Mouse (Mus musculus) mouse trophoblast stem cell (cell line): Measurements from ENCODE around the gene Map3k4.

Source experiments
- in situ Hi-C, 2 experiments: fragments of 300-500 bp; cut with MseI, MboI; formaldehyde crosslinking; loops; 2 replicates in 1 of 2; 3 replicates in 1 of 2; pipeline ENCODE4 v1.15.1; 2025

Gene Map3k4

DNA sequence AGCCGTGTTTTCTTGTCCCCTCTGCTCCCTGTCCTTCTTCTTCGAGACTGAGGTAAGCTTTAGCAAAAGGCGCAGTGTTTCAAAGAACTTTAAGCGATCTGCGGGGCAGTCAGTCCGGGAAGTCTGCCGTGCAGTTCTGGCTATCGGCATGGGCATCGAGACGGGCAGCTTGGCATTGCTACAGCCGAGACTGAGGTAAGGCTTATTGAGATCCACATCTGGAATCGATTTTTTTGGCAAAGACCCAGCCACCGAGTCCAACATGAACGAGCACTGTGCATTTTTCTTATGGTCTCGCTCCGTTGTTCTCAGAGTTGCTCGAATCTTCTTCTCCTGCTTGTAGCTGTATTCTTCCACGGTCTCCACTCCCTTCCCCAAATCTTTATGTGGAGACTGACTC, 46.8 kb downstream of the Map3k4 start:
- in situ Hi-C loops: no loop called here

DNA sequence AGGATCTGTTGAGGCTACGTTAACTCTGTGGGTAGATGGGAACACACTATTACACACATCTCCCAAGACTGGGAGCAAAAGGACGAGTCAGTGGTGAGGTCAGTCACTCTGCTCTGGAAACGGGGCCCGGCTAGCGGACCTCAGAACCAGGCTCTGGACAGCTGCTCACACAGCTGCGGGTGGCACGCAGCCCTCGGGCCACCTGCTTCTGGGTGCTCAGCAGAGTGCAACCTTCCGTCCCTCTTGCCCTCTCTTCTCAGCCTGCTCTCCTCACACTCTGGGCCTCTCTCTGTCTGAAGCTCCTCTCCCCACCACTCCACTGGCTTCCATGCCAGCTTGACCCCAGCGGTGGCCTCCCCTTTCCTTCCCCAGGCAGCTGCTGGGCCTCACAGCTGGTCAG, 50.1 kb downstream of the Map3k4 start:
- in situ Hi-C loops: no loop called here

DNA sequence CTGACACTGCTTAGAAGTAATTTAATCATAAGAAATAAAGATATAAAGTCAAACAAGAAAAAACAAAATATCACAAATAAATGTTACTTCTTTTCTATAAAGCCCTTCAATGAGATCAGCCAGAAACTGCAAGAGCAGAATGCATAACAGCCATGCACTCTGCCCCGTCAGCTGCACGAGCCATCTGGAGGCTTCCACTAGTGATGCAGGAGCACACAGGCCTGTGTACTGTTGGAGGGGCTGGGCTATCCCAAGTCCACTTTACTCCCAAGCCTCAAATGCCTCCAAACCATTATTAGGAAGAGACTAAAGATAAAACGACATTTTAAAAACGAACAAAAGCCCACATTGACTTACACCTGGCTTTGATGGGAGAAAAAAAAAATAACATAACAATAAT, 50.5 kb downstream of the Map3k4 start:
- in situ Hi-C loops: no loop called here

DNA sequence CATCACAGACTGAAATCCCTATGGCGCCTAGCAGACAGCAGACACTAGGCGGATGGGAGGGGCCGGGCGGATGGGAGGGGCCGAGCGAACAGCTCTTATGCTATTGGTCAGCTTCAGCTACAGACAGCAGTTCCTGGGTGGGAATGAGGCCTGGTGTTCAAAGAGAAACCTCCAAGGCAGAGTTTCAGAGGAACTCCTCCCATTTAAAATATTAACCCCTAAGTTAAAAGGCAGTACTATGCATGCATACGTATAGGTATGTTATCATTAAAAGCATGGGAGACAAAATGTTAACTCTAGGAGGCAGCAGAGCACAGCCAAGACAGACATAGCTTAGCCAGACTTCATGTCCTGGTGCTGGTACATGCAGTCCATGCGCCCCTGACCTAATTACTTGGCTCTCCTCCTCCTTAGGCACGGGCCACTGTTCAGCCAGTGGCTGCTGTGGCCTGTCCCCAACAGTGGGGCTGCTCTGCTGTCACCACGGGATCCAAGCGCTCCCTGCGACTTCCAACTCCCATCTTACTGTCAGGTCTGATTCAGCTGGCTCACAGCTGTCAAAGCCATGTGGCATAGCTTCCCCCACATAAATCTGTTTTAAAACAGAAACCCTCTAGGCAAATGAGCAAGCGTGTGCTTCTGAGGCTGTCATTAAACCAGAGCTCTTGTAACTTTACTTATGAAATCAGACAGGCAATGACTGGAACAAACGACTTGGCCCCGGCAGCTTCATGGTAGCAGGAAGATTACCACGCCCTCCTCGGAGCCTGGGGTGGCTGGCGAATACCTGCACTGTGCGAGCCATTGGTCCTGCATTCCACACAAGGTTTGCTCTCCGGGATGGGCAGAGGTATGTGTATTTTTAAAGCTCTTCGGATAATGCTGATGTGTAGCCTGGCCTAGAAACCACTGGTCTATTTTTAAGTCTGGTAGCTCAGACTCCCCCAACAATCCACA, 52.3 kb downstream of the Map3k4 start:
- in situ Hi-C loops: no loop called here

DNA sequence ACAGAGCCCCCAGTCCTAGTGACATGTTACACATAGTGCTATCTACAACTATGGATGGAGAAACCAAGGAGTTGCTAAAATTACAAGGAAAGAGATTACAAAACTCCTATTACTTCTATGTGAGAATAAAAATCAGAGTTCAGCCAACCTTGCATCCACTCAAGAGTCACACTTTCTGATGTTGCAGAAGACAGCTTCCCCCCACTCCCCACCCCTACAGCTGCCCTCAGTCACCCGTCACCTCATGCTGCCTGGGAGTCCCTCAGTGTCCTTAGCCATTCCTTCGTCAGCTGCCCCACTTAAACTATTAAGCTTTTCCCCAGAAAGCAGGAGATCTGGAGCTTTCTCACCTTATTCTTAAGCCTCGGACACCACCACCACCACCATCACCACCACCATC, 54.3 kb downstream of the Map3k4 start:
- in situ Hi-C loops: no loop called here

DNA sequence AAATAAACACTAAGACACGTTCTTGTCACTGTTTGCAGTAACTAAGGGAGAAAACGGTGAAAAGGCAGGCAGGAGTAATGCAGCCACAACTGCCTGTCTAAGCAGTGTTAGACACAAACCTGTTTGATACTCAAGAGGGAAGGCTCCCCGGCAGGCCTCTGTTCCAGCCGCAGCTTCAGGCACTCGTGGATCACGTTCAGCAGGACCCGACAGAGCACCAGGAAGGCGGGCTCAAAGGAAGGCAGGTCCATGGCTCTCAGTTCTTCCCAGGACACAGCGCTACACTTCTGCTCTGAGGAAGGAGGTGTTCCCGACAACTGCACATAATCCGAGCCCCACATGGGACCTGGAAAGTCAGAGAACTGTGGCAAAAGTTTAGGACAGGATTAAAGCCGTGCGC, 54.8 kb downstream of the Map3k4 start:
- in situ Hi-C loops: no loop called here

DNA sequence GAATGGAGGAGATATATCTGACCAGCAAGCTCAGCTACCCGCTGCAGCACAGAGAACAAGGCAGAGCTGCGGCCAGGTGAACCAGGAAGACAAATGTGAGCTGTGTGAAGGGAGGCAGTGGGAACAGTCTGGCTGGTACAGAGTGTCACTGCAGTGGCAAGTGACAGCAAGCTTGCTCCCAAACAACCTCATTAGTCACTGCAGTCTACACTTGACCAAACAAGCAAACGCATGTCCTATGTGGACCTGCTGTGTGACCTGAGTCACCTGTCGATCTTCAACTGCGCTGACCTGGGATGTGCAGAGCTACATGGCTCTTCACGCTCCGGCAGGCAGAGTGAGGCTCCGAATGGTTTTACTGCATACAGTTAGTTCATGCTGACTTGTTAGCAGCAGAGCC, 55.7 kb downstream of the Map3k4 start:
- in situ Hi-C loops: no loop called here

DNA sequence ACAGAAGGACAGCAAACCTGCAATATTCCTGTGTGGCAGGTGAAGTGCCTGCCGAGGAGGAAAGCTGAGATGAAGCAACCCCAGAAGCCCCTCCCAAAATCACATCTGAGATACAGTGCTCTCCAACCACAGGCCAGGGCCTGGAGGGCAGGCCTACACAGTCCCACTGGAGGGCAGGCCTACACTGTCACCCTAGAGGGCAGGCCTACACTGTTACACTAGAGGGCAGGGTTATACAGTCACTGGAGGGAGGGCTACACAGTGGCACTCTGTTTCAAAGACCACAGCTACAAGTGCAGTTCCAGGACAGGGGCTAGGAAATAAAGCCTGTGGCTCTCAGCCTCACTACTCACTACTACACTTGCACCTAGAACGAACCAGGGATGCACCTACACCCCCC, 56.7 kb downstream of the Map3k4 start:
- in situ Hi-C loops: no loop called here

DNA sequence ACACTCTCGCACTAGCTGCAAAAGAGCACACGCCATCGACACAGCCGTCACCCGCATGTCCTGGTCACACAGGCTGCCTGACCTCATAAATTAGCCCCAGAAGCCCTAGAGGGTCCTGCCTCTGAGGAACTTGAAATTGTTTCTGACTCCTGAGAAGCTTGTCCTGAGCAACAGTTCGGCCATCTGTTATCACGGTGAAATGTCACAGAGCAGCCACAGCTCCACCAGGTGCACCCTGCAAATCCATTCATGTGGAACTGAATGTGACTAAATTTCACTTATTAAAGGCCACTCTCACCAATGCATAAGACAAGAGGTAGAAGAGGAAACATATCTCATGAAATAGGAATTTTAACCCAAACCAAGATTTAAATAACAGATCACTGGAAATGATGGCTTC, 57.2 kb downstream of the Map3k4 start:
- in situ Hi-C loops: no loop called here

DNA sequence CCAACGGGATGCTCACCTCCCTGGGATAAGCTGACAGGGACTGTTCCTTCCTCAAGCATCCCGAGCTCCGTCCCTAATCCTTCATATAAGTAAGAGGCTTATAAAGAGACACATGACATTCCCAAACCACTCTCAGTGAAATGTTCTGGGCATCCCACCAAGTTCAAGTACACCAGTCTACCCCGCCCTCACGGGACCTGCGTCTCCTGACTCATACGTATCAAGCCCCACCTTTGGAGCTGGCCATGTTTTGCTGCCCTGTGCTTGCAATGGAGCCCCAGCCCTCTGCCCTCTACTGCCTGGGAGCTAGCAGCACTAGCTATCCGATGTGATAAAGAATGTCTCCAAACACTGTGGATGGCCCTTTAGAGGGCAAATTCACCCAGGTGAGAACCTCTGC, 58.6 kb downstream of the Map3k4 start:
- in situ Hi-C loops: no loop called here

DNA sequence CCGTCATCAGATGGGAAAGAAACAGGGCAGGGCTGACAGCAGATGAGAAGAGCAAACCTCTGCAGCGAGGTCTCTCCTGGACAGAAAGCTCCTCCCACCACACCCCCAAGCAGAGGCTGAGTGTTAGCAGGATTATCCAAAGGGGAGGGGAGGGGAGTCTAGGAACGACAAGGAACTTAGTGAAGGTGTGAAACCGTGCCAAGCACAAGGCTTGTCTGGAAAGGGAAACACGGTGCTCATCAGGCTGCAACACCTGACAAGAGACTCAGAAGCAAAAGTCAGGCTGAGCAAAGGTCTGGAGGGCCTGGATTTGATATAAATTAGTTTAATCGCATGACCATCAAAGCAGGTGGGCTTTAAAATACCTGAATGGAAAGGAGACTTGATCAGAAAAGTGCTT, 60.1 kb downstream of the Map3k4 start:
- in situ Hi-C loops: no loop called here

DNA sequence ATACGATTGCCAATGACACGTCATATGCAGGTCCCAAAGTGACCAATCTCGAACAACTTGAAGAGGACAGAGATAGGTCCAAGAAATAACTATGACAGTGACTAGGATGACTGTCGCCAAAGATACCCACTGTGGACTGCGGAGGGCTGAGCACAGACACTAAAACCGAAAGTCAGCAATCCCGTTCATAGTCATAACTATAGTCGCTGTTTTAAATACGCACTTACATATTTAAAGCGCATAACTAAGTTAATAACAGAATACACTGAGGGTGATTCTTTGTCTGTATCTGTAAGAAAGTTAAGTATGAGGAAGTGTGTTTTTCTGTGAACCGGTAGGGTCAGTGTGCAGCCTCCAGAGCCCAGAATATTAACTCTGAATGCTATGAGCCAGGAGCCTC, 62.5 kb downstream of the Map3k4 start:
- in situ Hi-C loops: no loop called here

DNA sequence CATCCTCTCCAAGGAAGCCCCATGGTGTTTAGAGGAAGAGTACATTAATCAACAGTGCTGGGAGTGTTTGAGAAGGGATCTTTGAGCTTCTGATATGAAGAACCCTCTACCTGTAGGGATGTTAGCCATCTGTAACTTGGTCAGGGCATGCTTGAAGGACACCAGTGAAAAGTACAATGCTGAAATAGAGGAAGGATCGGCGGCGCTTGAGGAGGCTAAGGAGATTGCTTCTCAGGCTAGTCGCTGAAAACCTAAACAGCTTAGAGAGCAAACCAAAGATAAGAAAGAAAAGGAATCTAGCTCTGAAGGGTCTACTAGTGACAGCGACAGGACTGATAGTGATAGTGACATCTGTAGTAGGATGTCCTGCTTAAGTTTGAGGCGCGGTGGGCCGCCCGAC, 68.0 kb downstream of the Map3k4 start:
- in situ Hi-C loops: no loop called here

DNA sequence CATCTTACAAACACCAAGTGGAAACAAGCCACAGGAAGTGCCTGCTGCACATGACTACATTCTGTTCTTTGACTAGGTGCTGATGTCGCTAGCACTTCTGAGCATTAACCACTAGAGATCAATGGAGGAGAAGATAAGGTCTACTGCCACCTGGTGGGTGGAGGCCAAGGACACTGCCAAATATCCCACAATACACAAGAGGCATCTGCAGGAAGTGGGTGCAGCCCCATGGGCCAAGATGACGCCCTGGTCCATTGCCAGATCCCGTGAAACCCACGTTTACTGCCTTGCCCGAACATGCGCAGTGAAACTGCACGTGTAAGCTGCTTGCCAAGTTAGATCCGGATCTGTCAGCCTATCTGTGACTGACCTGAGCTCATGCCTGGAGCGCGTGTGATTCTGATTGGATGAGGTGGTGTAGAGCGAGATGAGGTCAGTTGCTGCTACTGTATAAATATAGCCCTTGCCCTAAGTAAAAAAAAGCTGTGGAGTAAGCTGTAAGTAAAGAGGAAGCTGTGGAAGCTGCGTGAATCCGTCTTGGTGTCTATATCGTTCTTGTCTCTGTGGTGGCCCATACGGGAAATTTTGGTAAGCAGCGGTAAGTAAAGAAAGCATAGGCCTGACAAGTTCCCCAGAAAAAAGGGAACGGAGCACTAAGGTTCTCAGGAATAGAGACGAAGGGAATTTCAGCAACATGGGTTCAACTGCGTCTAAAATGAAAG, 68.7 kb downstream of the Map3k4 start:
- in situ Hi-C loops: no loop called here

DNA sequence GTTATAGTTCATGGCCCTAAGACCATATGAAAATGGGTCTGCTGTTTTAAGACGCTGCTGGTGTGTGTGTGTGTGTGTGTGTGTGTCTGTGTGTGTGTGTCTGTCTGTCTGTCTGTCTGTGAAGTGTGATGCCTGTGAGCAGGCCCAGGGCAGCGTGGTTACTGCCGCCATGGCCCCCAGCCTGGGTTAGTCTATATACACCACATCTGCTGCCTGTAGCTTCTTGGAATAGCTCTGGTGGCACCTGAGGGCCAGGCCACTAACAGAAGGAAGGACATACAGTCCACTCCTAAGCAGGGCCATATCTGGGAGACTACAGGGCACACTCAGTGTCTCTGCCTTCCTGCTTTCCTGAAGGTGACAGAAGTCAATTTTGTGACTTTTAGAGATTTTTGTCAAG, 77.9 kb downstream of the Map3k4 start:
- in situ Hi-C loops: no loop called here

DNA sequence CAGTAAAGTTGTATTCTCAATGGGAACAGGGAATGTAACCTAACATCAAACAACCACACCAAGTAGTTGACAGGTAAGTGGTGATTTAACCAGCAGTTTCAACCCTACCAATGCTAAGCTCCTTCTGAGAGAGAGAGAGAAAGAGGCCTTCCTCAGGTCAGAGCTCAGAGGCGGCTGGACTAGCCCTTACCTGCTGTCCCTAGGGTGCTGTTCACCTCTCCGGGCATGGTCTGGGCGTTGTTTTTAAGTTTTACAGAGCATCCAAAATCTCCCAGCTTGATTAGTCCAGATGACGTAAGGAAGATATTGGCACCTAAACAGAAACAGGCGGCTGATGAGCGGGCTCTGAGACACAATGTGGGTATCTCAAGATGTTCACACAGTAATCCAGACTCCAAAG, 85.9 kb downstream of the Map3k4 start:
- in situ Hi-C loops: loop anchor here in 1 of 2 experiments (10.0 kb wide), 1 partner anchor 132 kb away; no protein-coding TSS in a partner anchor

DNA sequence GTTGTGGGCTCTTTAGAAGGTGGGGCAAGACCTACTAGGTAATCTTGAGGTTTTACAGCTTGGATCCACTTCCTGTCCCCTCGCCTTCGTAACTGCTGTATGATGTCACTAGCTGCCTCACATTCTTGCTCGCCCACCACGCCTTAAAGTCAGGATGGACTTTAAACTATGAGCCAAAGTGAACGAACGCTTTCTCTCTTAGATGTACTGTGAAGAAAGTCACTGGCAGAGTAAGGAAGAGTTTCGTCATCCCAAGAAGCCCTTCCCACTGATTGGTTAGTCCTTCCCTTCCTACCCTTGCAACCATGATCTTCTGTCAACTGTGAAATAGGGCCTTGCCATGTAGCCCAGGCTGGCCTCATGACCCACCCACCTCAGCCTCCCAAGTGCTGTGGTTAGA, 87.5 kb downstream of the Map3k4 start:
- in situ Hi-C loops: loop anchor here in 1 of 2 experiments (10.0 kb wide), 1 partner anchor 134 kb away; no protein-coding TSS in a partner anchor

DNA sequence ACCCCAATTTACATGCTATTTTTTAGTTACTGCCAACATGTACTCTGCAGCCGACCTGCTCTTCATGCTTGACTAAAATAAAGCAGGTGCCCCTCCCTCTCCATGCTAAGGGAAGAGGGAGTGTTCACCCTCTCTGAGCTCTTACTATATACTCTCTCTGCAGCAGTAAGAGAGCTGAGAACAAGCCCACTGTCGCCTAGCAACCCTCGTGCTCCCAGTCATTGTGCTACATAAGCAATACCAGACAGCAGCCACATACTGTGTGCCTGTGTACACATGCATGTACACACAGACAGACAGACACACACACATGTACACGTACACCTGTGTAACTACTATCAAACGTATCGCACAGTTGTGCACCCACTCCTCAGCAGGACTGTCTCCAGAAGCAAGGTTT, 88.4 kb downstream of the Map3k4 start:
- in situ Hi-C loops: loop anchor here in 1 of 2 experiments (10.0 kb wide), 1 partner anchor 135 kb away; no protein-coding TSS in a partner anchor

DNA sequence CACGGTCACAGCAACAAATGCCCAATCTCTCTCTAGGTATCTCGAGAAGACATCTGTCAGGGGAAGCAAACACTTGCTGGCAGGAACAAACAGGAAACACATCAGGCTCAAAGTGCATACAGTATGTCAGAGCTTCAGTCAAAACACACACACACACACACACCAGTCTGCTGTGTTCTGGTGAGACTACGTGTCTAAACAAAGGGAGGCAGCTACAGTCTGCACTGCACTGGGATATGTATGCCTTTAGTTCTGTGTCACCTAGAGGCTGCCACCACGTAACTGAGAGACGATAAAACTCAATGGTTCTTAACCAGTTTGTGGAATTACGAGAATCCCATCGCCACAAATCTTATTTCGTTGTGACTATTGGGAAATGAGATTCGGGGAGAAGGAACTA, 88.8 kb downstream of the Map3k4 start:
- in situ Hi-C loops: loop anchor here in 1 of 2 experiments (10.0 kb wide), 1 partner anchor 135 kb away; no protein-coding TSS in a partner anchor

DNA sequence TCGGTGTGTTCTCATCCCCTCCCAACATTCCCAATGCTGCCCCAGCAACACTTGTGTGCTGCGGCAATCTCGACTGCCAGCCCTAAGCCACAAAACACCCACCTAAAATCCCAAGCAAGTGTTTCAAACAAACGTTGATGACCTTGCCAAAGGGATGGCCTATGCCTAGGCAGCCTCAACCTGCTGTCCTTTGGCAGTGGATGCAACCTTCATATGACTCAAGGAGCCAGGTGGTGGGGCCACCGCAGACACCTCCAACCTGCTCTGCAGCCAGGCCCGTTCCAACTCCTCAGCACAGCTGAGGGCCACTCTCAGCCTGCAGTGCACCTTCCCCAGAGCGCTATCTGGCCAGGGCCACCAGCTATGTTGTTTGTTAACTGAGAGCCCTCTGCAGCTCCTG, 90.1 kb downstream of the Map3k4 start:
- in situ Hi-C loops: no loop called here

DNA sequence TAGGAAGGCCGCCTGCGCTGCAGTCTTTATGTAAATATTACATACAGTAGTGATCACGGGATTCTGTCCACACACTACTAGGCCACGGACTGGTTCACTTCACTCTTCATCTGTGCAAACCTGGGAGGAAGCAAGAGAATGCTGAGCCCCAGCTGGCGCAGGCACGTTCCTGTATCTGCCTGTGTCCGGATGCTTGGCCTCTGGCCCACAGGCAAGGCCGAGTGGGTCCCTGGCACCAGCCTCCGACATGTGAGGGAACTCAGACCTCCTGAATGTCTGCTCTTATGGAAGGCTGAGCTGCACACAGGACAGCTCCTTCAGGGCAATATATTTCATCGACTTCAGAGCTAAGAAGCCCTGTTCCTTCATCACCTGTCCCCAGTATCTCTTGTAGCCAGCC, 90.6 kb downstream of the Map3k4 start:
- in situ Hi-C loops: no loop called here

DNA sequence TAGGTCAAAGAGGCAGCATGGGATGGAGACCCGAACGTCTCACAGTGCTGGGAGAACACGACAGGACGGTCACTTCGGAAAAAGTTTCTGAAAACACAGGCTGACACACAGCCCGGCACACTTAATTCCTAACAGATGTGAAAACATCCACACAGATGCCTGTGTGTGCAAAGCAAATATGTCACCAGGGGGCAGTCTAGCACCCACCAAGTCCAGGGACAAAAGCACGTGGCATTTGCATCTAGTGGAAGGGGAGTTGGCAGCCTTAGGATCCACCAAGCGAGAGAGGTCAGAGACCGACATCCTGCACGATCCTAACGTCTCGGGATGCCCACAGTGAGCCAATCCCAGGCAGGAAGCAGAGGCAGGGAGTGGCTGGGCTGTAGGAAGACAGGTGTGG, 92.0 kb downstream of the Map3k4 start:
- in situ Hi-C loops: no loop called here

DNA sequence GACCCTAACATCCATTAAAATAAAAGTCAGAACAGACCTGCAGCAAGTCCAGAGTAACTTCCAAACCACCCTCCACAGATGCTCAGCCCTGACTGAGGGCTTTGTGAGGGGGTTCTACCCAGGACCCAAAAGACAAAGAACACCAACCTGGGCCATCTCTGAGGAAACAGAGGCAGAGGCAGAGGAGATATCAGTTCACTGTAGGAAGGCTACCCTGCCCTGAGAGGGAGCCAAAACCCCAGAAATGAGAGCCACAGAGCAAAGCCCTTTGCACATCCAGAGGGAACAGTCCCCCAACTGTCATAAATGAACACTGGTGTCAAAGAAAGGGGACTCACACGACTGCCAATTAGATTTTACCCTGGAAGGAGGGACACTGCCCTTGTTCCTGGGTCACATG, 93.4 kb downstream of the Map3k4 start:
- in situ Hi-C loops: no loop called here
